Mouse (Mus musculus): ENCODE measurements at regions not wholly inside any gene's neighbourhood (a gene's known extent, or its start where the extent isn't known, plus 50 kb on each side); places are given as distances from the start of the nearest gene placed in this dataset.
A peak's percentile ranks its signal among the peaks of the same experiment; 100 is the strongest.
"Not testable (repeated sequence)": the region's sequence is repeated elsewhere in the genome, so short reads cannot be mapped to it uniquely, and the experiment has no call there.

- DNase-seq (ENCODE audit: low spot score): not testable (repeated sequence)
These were observed 656.6 kb downstream of the Dad1 start for GRCm38 (mm10) chr14:53597287-53597686.

GRCm38 (mm10) chr14:53590601-53591000 is 663.3 kb downstream of the Dad1 start:
- not testable (repeated sequence) for DNase-seq (ENCODE audit: low spot score)

GRCm38 (mm10) chr14:53582528-53582927 is 671.4 kb downstream of the Dad1 start:
- not testable (repeated sequence) for DNase-seq (ENCODE audit: low spot score)

GRCm38 (mm10) chr14:53581734-53582133 is 672.2 kb downstream of the Dad1 start:
- DNase-seq (ENCODE audit: low spot score): not testable (repeated sequence)

- DNase-seq (ENCODE audit: low spot score): not testable (repeated sequence)
These were observed 677.0 kb downstream of the Dad1 start for GRCm38 (mm10) chr14:53576927-53577326.

GRCm38 (mm10) chr14:53572701-53573100 is 681.2 kb downstream of the Dad1 start:
- not testable (repeated sequence) for DNase-seq (ENCODE audit: low spot score)

- no peak for DNase-seq (ENCODE audit: low spot score)
These were observed 691.3 kb downstream of the Dad1 start for GRCm38 (mm10) chr14:53562606-53563005.

GRCm38 (mm10) chr14:53560146-53560545 is 693.8 kb downstream of the Dad1 start:
- not testable (repeated sequence) for DNase-seq (ENCODE audit: low spot score)

GRCm38 (mm10) chr14:53559386-53559920 is 694.5 kb downstream of the Dad1 start:
- not testable (repeated sequence) for DNase-seq (ENCODE audit: low spot score)

- no peak for DNase-seq (ENCODE audit: low spot score)
These were observed 700.1 kb downstream of the Dad1 start for GRCm38 (mm10) chr14:53553771-53554170.

GRCm38 (mm10) chr14:53547365-53547764 is 706.5 kb downstream of the Dad1 start:
- not testable (repeated sequence) for DNase-seq (ENCODE audit: low spot score)

- no peak for DNase-seq (ENCODE audit: low spot score)
These were observed 708.6 kb downstream of the Dad1 start for GRCm38 (mm10) chr14:53545351-53545750.

- DNase-seq (ENCODE audit: low spot score): peak; percentile 16
These were observed 712.3 kb downstream of the Dad1 start for GRCm38 (mm10) chr14:53541640-53542039.

- DNase-seq (ENCODE audit: low spot score): not testable (repeated sequence)
These were observed 716.0 kb downstream of the Dad1 start for GRCm38 (mm10) chr14:53537895-53538294.

GRCm38 (mm10) chr14:53523430-53523829 is 730.5 kb downstream of the Dad1 start:
- not testable (repeated sequence) for DNase-seq (ENCODE audit: low spot score)

GRCm38 (mm10) chr14:53518954-53519353 is 735.0 kb downstream of the Dad1 start:
- DNase-seq (ENCODE audit: low spot score): not testable (repeated sequence)

- DNase-seq (ENCODE audit: low spot score): not testable (repeated sequence)
These were observed 737.2 kb downstream of the Dad1 start for GRCm38 (mm10) chr14:53516623-53517238.

- peak; percentile 11 for DNase-seq (ENCODE audit: low spot score)
These were observed 748.5 kb downstream of the Dad1 start for GRCm38 (mm10) chr14:53505389-53505788.

GRCm38 (mm10) chr14:53488383-53488782 is 765.5 kb downstream of the Dad1 start:
- not testable (repeated sequence) for DNase-seq (ENCODE audit: low spot score)

- not testable (repeated sequence) for DNase-seq (ENCODE audit: low spot score)
These were observed 766.3 kb downstream of the Dad1 start for GRCm38 (mm10) chr14:53487611-53488010.

GRCm38 (mm10) chr14:53474170-53474569 is 779.7 kb downstream of the Dad1 start:
- not testable (repeated sequence) for DNase-seq (ENCODE audit: low spot score)

GRCm38 (mm10) chr14:53460790-53461189 is 793.1 kb downstream of the Dad1 start:
- not testable (repeated sequence) for DNase-seq (ENCODE audit: low spot score)

- DNase-seq (ENCODE audit: low spot score): no peak
These were observed 799.9 kb downstream of the Dad1 start for GRCm38 (mm10) chr14:53454001-53454400.

- not testable (repeated sequence) for DNase-seq (ENCODE audit: low spot score)
These were observed 814.3 kb downstream of the Dad1 start for GRCm38 (mm10) chr14:53439643-53440042.

All from urinary bladder, postnatal 14 days (tissue).